25 mouse cellular contexts compared by ENCODE assay signal in the genomic region with DNA sequence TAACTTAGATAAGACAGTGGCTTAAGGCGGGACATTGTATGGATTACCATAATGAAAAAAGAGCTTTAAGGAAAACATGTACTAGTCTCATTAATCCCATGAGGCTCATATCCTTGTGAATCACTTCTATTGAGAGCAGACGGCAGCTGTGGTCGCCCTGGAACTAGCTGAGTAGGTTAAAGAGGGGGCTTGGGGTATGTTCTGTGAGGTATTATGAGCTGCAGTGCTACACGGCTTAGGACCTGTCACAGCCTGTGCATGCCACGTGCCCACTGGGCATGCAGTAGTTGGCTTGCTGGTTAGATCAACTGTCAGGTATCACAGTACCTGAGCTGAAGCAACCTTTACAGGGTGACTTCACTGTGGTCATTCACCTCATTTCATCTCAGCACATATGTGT. TPM values are rescaled to one million over a fixed set of nuclear protein-coding genes. Genes with fewer than 3 reads are reported as not detected.
DNase-seq lines count a peak whose midpoint lies in the region; ATAC-seq lines count a peak whose summit lies in the region.
"Had no signal": no experiment of that assay in that cellular context is flagged by ENCODE, and none has a peak within 500 bp of the region (broad histone marks: within the 10 kb centered on the region; RNA-seq: fewer than 3 reads in every experiment).

No protein-coding gene starts in this region.

- H3K4me1 ChIP-seq in megakaryocyte, embryonic 14.5 days: no peaks in the 10 kb centered on the region
- no peaks in the 10 kb centered on the region for H3K4me1 ChIP-seq in neural tube, embryonic 11.5 days (ENCODE audit: control insufficient read depth, insufficient read depth, low read length)
- 0 out of 2 replicates have a peak, but pooled peaks cover 3% of the 10 kb centered on the region for H3K4me1 ChIP-seq in neural tube, embryonic 13.5 days (replicated peaks)
- H3K4me1 ChIP-seq in neural tube, embryonic 14.5 days (ENCODE audit: control insufficient read depth, insufficient read depth, low read length): no peaks in the 10 kb centered on the region
- H3K4me1 ChIP-seq: embryonic facial prominence, embryonic 12.5 days; embryonic facial prominence, embryonic 15.5 days; heart, embryonic 10.5 days; heart, embryonic 13.5 days; hindbrain, embryonic 12.5 days had no signal

- H3K36me3 ChIP-seq in megakaryocyte, embryonic 14.5 days (replicated peaks; ENCODE audit: low read length): no peaks in the 10 kb centered on the region
- no peaks in the 10 kb centered on the region for H3K36me3 ChIP-seq in neural tube, embryonic 11.5 days (ENCODE audit: control insufficient read depth, insufficient read depth, low read length)
- H3K36me3 ChIP-seq in neural tube, embryonic 13.5 days: no peaks in the 10 kb centered on the region
- no peaks in the 10 kb centered on the region for H3K36me3 ChIP-seq in neural tube, embryonic 14.5 days (ENCODE audit: control insufficient read depth, insufficient read depth, low read length)
- H3K36me3 ChIP-seq: embryonic facial prominence, embryonic 12.5 days; embryonic facial prominence, embryonic 15.5 days; heart, embryonic 10.5 days; heart, embryonic 13.5 days; hindbrain, embryonic 12.5 days had no signal

- H3K9me3 ChIP-seq in megakaryocyte, embryonic 14.5 days: no peaks in the 10 kb centered on the region
- no peaks in the 10 kb centered on the region for H3K9me3 ChIP-seq in neural tube, embryonic 11.5 days (ENCODE audit: control insufficient read depth, low read length)
- no peaks in the 10 kb centered on the region for H3K9me3 ChIP-seq in neural tube, embryonic 13.5 days
- H3K9me3 ChIP-seq in neural tube, embryonic 14.5 days (ENCODE audit: control insufficient read depth, low read length): no peaks in the 10 kb centered on the region
- H3K9me3 ChIP-seq: embryonic facial prominence, embryonic 12.5 days; embryonic facial prominence, embryonic 15.5 days; heart, embryonic 10.5 days; heart, embryonic 13.5 days; hindbrain, embryonic 12.5 days had no signal

- H3K4me3 ChIP-seq in megakaryocyte, embryonic 14.5 days (replicated peaks): peak overlapping the region; percentile 1
- no peak overlapping the region for H3K4me3 ChIP-seq in neural tube, embryonic 11.5 days (ENCODE audit: low read depth, low read length)
- H3K4me3 ChIP-seq in neural tube, embryonic 13.5 days: no peak overlapping the region
- H3K4me3 ChIP-seq in neural tube, embryonic 14.5 days (ENCODE audit: low read depth, low read length): no peak overlapping the region
- H3K4me3 ChIP-seq: embryonic facial prominence, embryonic 12.5 days; embryonic facial prominence, embryonic 15.5 days; heart, embryonic 10.5 days; heart, embryonic 13.5 days; hindbrain, embryonic 12.5 days had no signal

- no peak overlapping the region for H3K27ac ChIP-seq in neural tube, embryonic 11.5 days (ENCODE audit: low read depth, low read length)
- no peak overlapping the region for H3K27ac ChIP-seq in neural tube, embryonic 13.5 days (replicated peaks)
- H3K27ac ChIP-seq in neural tube, embryonic 14.5 days (ENCODE audit: low read depth, low read length): no peak overlapping the region
- H3K27ac ChIP-seq: embryonic facial prominence, embryonic 12.5 days; embryonic facial prominence, embryonic 15.5 days; heart, embryonic 10.5 days; heart, embryonic 13.5 days; hindbrain, embryonic 12.5 days had no signal

- ATAC-seq in megakaryocyte, adult 5-6 weeks (ENCODE audit: poor library complexity, severe bottlenecking): no peak
- peak; percentile 70 for ATAC-seq in neural tube, embryonic 11.5 days (ENCODE audit: insufficient read depth, low FRiP score, low TSS enrichment)
- peak; percentile 50; the same call in 1 of the 2 replicates for ATAC-seq in neural tube, embryonic 13.5 days (ENCODE audit: low read depth)
- peak; percentile 53; the same call in 1 of the 2 replicates for ATAC-seq in neural tube, embryonic 14.5 days (ENCODE audit: low read depth)
- ATAC-seq: CD4-positive, CD25-positive, alpha-beta regulatory T cell, adult 4 months; forebrain, embryonic 14.5 days; forebrain, postnatal 0 days had no signal

- no peak for DNase-seq in neural tube, embryonic 11.5 days (ENCODE audit: low spot score)
- no peak for DNase-seq in neural tube, embryonic 10.5 days (ENCODE audit: extremely low spot score, low spot score)
- DNase-seq: adrenal gland, adult 2 months; adrenal gland, postnatal 14 days; cerebellum, adult 11 months; cerebellum, adult 2 months; cerebellum, adult 9-11 months; cerebellum, postnatal 25 days; forebrain, postnatal 0 days; gastrocnemius, postnatal 25 days; heart, adult 18-20 months; heart, postnatal 14 days; heart, postnatal 4 days had no signal

- H3K9ac ChIP-seq in neural tube, embryonic 11.5 days (ENCODE audit: low read length): no peak overlapping the region
- no peak overlapping the region for H3K9ac ChIP-seq in neural tube, embryonic 13.5 days
- no peak overlapping the region for H3K9ac ChIP-seq in neural tube, embryonic 14.5 days (replicated peaks; ENCODE audit: low read depth, low read length)
- H3K9ac ChIP-seq: embryonic facial prominence, embryonic 12.5 days; embryonic facial prominence, embryonic 15.5 days; forebrain, postnatal 0 days; heart, embryonic 13.5 days; hindbrain, embryonic 12.5 days had no signal

- 72% methylated on average over 5 of the region's 5 CpGs for WGBS in neural tube, embryonic 11.5 days
- 48% methylated on average over 5 of the region's 5 CpGs for WGBS in neural tube, embryonic 13.5 days
- 41% methylated on average over 5 of the region's 5 CpGs for WGBS in neural tube, embryonic 14.5 days

- no peak overlapping the region for H3K4me2 ChIP-seq in neural tube, embryonic 11.5 days (ENCODE audit: low read depth)
- no peak overlapping the region for H3K4me2 ChIP-seq in neural tube, embryonic 13.5 days
- H3K4me2 ChIP-seq in neural tube, embryonic 14.5 days (ENCODE audit: low read depth, low read length): no peak overlapping the region
- H3K4me2 ChIP-seq: embryonic facial prominence, embryonic 12.5 days; embryonic facial prominence, embryonic 15.5 days; heart, embryonic 13.5 days; hindbrain, embryonic 12.5 days had no signal

- H3K27me3 ChIP-seq in megakaryocyte, embryonic 14.5 days (replicated peaks): no peaks in the 10 kb centered on the region
- no peaks in the 10 kb centered on the region for H3K27me3 ChIP-seq in neural tube, embryonic 11.5 days (ENCODE audit: control insufficient read depth, insufficient read depth, low read length)
- no peaks in the 10 kb centered on the region for H3K27me3 ChIP-seq in neural tube, embryonic 13.5 days
- no peaks in the 10 kb centered on the region for H3K27me3 ChIP-seq in neural tube, embryonic 14.5 days (ENCODE audit: control insufficient read depth, insufficient read depth, low read length)
- H3K27me3 ChIP-seq: embryonic facial prominence, embryonic 12.5 days; embryonic facial prominence, embryonic 15.5 days; heart, embryonic 13.5 days; hindbrain, embryonic 12.5 days had no signal

RNA-seq across cellular contexts. Expression of gene Msl3l2, which starts 12.1 kb away (rescaled TPM):
- polyA plus RNA-seq in megakaryocyte, embryonic 14.5 days (2012; ENCODE audit: insufficient read depth, low replicate concordance): 8.1 and 9.7 TPM in 2 replicates
- total RNA-seq in megakaryocyte, adult 5-6 weeks (2015): 1.9 and 3.0 TPM in 2 replicates
- total RNA-seq in megakaryocyte, adult 5-6 weeks (2017): 1.9 and 2.5 TPM in 2 replicates
- polyA plus RNA-seq in neural tube, embryonic 11.5 days (2014; fragmentation: Nextera tagmentation; extraction: Ambion mirVana): 7.7 and 10.0 TPM in 2 replicates
- polyA plus RNA-seq in neural tube, embryonic 13.5 days (2015; fragmentation: Nextera tagmentation; extraction: Ambion mirVana): 11.3 and 11.6 TPM in 2 replicates
- polyA plus RNA-seq in neural tube, embryonic 14.5 days (2014; fragmentation: Nextera tagmentation; extraction: Ambion mirVana): 10.7 and 10.9 TPM in 2 replicates
- total RNA-seq: MEL had no signal
